Mouse (Mus musculus): ENCODE measurements at regions not wholly inside any gene's neighbourhood (a gene's known extent, or its start where the extent isn't known, plus 50 kb on each side); places are given as distances from the start of the nearest gene placed in this dataset.

DNA sequence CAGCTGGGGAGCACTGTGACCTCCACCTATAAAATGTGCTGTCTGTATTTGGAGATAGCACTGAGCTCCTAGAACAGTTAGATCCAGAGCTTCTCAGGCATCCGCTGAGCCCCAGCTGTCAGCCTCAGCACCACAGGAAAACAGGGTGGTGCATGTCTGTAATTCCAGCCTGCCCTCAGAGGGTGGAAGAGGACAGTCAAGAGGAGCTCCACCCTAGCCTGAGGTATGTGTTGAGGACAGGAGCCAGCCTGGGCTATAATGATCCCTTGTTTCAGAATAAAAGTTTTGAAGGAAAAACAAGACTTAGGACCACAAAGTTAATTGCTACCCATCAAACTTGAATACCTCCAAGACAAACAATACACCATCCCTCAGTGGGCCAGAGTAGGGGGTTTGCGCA, 139.8 kb upstream of the Gm765 start:
- no peak for DNase-seq (ENCODE audit: low read depth, low spot score)

DNA sequence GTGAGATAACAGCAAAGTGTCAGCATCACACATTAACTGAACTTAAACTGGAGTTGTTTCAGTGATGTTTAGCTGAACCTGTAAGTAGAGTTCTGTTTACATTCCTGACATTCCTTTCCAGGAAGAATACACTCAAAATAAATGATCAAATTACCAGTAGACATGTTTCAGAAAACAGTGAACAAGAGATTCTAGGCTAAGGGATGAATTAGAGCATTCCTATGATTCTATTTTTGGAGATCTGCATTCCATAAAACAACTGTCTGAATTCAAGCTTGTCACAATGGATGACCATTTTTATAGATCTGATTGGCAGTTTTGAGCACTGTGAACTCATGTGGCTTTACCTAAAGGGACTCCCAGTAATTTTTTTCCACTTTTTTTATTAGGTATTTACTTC, 125.0 kb upstream of the Gm765 start:
- DNase-seq (ENCODE audit: low read depth, low spot score), result no peak

DNA sequence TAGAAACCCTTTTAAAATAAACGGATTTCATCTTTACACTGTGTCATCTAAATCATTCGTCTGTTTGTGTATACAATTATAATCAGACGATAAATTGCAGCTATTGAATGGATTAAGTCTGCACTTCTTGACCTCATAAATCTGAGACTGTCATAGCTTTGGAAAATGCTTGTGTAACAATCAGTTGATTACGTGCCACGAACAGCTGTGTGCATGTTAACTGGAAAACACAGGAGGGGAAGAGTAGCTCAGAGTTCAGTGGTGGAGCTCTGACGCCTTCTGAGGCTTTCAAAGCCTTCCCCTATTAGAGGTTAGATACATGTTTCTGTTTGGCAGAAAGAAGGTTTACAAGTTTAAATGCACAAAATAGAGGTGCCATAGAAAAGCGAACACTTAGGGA, 109.7 kb upstream of the Gm765 start:
- DNase-seq (ENCODE audit: low read depth, low spot score), result no peak

DNA sequence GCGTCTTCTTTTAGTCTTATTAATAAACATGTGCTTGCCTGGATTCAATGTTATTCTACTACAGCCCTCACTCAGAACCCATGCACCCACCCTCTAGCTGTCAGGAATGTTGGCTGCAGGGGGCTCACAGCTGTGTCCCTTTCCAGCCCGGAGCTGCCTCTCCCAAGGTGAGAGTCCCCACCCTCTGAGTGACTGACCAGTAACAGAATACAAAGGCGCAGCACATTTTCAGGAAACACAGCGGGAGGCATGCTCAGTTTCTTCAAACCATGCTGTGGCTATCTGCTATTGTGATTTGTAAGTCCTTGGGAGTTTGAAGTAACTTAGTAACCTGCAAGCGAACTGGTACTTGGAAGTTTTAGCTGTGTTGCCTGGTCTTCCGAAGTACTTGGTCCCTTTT, 93.1 kb upstream of the Gm765 start:
- DNase-seq (ENCODE audit: low read depth, low spot score), result no peak

DNA sequence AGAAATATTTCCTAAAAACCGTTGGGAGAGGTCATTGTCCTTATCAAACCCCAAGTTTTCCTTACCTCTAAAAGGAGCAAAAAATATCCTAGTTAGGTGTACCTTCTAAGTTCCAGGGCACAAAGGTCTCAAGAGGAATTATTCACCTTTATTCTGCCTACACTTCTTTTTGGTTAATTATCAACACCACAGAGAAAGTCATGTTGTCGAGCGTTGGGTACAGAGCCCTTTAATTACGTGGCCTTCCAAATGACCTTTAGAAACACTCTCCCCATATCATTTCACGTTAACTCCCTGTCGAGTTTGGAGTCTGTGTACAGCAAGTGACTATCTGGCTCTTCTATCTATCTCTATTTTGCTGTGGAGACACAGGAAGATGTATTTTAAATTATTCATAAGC, 90.7 kb upstream of the Gm765 start:
- no peak for DNase-seq (ENCODE audit: low read depth, low spot score)

DNA sequence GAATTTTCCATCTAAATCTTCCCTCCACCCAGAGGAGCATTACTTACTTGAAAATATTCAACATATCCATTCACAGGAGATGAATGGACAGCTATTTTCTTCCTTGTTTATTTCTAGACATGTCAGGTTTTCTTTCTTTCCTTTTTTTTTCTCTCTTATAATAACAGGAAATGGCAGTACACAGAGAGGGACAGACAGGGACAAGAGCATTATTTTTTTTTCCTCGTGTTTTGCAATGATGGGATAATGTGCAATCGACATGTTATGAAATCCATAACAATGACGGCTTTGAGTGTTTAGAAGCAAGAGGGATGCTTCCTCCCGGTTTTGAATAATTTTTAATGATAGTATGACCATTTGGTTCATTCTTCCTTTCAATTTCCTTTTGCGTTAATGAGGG, 86.6 kb upstream of the Gm765 start:
- no peak for DNase-seq (ENCODE audit: low read depth, low spot score)

DNA sequence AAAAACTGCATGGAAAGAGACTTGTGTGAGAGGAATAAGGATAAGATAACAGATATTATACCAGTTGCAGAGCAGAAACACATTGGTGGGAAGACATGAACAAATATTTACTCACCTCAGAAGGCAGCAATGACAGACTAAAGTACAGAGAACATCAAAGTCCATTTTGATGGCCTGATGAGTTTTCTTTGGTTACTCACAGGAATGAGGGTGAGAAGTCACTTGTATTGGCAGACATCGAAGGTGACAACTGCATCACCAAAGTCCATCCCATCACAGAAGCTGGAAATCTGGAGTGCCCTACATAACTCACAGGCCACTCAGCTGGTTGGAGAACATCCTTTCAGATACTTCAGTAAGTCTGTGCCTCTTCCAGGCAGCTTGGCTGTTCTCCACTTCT, 60.1 kb upstream of the Gm765 start:
- DNase-seq (ENCODE audit: low read depth, low spot score), result no peak

DNA sequence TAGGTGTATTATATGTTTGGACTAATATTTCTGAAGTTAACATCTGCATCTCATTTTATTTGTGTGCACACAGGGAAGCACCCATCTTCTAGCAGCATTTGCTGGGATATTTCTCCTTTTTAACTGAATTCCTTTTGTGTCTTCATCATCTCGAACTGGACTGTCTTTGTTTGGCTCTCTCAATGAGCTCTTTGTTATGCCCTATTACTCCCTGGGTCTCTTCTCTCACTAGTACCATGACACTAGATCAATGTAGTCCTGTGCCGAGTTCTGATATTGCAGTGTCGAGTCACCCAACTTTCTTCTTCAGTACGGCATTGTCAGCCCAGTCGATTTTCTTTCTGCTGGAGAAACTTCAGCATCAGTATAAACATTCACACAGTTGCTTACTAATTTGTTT, 52.0 kb upstream of the Gm765 start:
- no peak for DNase-seq (ENCODE audit: low read depth, low spot score)

Data from retina, adult 2 months (tissue).